Mouse (Mus musculus) lung, adult 18-20 months (tissue): ENCODE measurements at regions not wholly inside any gene's neighbourhood (a gene's known extent, or its start where the extent isn't known, plus 50 kb on each side); places are given as distances from the start of the nearest gene placed in this dataset.

Experiments
- DNase-seq, 2 experiments: peaks; one replicate each; pipeline ENCODE4 v3.0.0; 2022; ENCODE audit warnings: mixed read lengths in 2 of 2

- peak; percentile 15 to 36 for DNase-seq
These were observed 308.5 kb downstream of the Gadd45g start for GRCm38 (mm10) chr13:52154844-52155587.

- DNase-seq: no peak
These were observed 309.2 kb downstream of the Gadd45g start for GRCm38 (mm10) chr13:52155588-52156086.

GRCm38 (mm10) chr13:52162676-52163075 is 316.2 kb downstream of the Gadd45g start:
- DNase-seq: no peak

- DNase-seq: no peak
These were observed 319.1 kb downstream of the Gadd45g start for GRCm38 (mm10) chr13:52165531-52165930.

GRCm38 (mm10) chr13:52167968-52168367 is 321.5 kb downstream of the Gadd45g start:
- DNase-seq: no peak

GRCm38 (mm10) chr13:52172706-52173346 is 326.3 kb downstream of the Gadd45g start:
- DNase-seq: no peak

DNA sequence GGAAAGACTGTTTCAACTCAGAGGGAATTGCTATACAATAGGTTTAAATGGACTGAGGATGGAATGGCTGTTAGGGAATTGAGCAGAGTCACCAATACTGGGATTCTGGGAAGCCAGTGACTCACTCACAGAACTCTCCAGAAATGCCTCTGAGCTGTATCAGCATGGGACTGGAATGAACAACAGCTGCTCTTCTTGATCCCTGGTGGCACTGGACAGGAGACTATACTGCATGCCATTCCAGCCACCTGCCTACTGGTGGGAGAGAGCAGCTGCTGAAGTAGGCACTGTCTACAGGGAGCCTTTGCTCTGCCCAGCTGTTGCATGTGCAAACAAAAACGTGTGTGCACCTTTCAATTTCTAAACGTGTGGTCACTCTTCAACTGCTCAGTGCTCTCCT is 329.2 kb downstream of the Gadd45g start:
- no peak for DNase-seq

DNA sequence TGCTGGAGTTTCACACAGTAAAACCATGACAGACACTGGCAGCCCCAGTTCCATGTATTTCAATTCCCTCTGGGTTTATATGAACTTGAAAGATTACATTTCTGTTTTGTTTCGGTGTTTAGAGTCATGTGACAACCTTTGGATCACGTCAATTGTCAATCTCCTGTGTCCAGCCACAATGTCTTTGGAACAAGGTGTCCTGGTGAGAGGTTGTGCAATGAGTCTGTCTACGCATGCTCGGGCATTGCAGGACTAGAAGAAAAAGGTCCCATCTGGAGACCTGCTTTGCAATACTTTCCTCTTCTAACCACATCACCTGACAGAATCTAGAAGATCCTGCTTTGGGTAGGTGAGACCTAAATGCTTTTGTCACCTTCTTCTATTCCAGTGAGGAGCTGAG is 333.5 kb downstream of the Gadd45g start:
- DNase-seq: no peak

DNA sequence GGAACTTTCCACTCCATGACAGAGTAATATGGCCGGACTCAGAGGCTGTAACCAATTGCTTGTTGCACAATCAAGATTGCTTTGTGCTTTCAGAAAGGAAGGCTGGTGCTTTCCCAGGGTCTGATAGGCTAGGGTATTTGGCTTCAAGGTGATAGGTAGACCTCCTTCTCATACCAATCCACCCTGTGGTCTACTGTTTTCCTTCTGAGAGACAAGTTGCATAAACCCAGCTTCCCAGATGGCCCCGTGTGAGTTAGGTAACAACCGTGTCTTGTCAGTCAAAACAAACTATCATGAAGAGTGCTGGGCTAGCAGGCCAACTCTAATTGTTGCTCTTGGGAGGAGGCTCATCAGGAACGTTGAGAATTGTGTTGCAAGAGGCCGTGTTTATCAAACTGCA is 337.2 kb downstream of the Gadd45g start:
- no peak for DNase-seq

DNA sequence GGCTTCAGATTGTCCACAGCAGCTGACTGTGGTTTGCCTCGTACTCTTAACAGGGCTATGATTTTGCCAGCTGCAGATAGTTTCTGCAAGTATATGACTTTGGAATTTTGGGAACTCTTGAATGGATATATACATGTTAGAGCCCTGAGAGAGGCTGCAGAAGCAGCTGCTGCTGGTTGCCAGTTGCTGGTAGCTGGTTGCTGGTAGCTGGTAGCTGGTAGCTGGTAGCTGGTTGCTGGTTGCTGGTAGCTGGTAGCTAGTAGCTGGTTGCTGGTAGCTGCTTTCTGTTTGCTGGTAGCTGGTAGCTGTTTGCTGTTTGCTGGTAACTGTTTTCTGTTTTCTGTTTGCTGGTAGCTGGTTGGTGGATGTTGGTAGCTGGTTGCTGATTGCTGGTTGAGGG is 339.1 kb downstream of the Gadd45g start:
- no peak for DNase-seq

DNA sequence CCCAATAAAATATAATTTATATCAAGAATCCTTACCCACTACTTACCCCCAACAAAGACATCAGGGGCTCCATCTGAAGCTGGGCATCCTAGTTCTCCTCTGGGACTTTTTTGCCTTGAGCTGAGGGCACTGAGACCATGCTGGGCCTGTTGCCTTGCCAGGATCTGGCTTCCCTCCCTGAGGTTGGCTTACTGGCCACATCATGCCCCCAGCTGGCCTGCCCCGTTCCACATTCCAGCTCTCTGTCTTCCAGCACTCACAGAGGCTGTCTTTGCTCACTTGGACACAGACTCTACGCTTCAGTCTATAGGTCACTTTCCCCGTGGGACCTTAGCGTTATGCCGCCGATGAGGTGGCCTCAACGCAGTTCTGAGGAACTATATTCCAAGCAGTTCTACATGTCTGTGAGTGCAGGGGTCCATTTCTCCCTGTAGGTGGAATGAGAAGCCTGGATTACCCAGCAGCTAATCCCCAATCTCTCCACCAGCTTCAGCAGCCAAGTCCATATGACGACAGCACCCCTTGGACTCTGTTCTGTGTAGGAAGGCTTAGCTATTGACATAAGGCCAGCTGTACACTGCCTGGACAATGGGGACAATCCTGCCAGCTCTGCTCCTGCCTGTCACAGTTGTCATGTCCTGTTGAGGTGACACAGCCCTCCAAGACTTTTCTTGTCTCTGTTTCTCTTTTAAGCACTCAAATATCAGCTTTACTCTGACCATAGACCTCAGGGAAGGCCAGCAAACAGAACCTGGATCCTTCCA is 341.5 kb downstream of the Gadd45g start:
- no peak for DNase-seq

DNA sequence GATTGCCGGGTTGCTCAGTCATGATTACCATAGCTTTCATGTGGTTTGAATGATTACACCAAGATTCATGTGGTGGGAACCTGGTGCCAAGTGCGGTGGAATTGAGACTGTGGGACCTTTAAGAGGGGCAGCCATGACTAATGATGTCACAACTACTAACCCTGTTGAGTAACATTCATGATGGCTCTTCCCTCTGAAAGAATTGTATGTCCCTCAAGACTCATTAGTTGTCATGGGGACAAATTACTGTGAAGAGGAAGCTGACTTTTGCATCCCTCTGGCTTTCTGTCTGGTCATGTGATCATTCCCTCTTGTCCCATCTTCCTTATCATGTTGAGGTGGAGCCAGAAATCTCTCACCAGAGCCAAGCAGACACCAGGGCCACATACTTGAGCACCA is 342.1 kb downstream of the Gadd45g start:
- peak in 1 of 2 experiments; percentile 15 for DNase-seq

- DNase-seq: peak in 1 of 2 experiments; percentile 10
These were observed 341.6 kb downstream of the Diras2 start for GRCm38 (mm10) chr13:52189382-52189923.

DNA sequence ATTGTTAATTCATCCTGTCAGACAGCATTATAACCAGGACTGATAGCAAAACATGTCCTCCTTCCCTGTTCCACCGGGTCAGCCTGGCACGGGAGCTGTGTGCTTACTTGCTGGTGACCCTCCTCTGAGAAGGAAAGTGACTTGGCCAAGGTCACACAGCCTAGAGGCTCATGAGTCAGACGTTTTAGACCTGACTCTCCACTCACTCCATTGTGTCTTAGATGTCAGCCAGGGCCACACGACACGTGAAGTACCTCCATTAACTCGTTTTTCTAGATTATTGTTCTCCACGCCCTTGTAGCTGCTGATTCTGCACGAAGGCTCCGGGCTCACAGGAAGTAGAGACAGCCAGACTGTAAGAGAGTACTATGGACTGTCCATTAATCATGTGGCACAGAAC is 340.8 kb downstream of the Diras2 start:
- DNase-seq: no peak

- no peak for DNase-seq
These were observed 340.1 kb downstream of the Diras2 start for GRCm38 (mm10) chr13:52190848-52191590.

DNA sequence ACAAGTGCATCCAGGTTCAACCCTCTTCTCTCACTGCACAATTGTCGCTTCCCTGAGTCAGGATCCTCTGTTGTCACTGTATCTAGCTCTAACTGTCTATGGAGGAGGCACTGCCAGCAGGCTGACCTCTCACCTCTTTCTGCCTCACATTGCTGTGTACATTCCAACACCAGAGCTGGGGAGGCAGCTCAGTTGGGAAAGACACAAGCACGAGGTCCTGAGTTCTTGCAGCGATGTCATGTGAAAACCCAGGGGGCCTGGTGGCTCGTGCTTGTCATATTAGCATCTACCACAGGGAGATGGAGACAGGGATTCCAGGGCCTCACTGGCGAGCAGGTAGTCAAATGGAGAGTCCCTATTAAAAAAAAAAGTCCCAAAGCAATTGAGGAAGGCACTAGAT is 334.2 kb downstream of the Diras2 start:
- DNase-seq: peak; percentile 21 to 34

DNA sequence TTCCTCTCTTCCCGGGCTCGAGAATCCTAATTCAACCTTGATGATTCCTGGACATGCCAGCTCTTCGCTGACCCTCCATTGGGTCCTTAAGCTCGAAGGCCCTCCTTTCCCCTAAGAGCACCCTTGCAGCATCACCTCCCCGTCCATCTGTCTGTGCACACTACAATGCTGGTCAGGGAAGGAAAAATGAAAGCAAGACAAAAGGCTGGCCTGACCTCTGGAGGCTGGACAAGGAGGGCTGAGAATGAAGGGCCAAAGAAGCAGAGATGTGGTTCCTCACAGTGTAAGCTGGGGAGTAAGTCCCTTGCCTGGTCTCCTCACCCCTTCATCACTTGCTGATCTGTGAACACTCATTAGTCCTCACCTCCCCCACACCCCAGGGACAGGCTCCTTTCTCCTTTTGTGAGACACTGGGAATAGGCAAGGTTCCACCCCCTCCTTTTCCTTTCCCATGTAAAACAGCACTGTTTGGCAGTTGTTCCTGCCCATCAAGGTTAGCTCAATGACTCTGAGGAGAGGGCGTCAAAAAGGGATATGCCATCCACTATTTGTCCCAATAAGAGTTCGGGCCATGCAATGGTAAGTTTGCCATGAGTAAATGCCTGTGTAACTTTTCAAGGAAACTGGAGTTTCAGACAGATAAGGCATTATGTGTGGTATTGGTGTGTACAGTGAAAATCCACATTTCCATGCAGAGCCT is 332.3 kb downstream of the Diras2 start:
- DNase-seq: no peak

DNA sequence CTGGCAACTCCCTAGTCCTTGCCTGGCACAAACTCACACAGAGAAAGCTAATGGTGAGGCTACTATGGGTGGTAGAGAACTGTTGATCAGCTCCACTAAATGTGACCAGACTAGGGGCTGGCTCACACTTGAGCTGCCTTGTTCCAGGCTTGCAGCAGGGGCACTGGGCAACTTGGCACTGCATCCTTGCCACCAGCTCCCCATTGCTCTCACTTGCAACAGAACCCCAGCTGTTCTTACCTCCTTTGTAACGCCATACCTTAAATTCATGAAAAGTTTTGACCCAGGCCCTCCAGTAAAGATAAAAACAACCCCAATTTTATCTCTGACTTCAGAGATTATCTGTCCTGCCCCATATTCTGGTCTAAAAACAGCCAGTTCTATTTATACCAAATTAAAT is 328.7 kb downstream of the Diras2 start:
- DNase-seq: no peak

DNA sequence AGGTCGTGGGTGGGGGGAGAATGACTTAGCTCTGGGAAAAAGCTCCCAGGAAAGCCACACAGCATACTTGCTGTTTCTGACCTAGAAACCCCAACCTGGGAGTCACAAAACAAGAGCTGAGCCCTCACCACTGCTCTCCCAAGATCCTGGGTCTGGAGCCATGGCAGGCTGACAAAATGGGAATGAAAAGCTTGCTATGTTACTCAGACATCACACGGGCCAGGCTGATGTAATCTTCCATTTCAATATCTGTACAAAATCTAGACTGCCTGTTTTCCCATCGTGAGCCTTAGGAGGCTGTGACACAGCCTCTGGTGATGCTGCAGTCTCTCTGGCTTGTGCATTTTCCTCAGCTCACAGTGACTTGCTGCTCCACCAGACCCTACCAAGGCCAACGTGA is 325.1 kb downstream of the Diras2 start:
- DNase-seq: no peak

GRCm38 (mm10) chr13:52216343-52216742 is 314.7 kb downstream of the Diras2 start:
- DNase-seq: no peak

- DNase-seq: no peak
These were observed 314.0 kb downstream of the Diras2 start for GRCm38 (mm10) chr13:52217066-52217465.

GRCm38 (mm10) chr13:52217741-52218140 is 313.3 kb downstream of the Diras2 start:
- DNase-seq: no peak
